Mouse (Mus musculus) thymus, postnatal 14 days (tissue): Measurements from ENCODE around the gene S100a6.
A peak's percentile ranks its signal among the peaks of the same experiment; 100 is the strongest.

ENCODE experiments used
- DNase-seq: peaks from one replicate; pipeline ENCODE4 v3.0.0; 2021

The S100a6 gene

DNA sequence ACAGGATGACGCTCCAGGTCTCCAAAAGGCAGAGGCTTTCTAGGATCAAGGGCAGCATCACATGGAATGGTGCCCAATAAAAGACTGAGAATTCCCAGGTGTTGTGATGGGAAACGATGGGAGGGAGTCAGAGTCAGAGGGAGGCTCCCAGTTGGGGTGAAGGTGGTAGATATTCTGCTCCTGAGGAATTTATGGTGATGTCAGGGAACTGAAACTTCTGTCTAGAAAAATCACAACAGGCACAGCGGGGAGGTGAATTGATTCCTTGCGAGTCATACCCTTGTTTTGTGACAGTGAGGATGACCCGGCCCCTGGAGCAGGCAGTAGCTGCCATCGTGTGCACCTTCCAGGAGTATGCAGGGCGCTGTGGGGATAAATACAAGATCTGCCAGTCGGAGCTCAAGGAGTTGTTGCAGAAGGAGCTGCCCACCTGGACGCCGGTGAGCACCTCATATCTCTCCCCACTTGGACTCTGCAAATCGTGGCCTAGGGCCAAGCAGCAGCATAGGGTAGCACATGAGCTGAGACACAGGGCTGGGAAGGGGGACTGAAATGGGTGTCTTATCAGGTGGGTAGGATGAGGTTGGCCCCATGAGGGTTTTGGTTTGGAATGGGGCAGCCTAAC lies 11.1 kb upstream of the S100a6 start, which contains the start of gene Gm42674:
Gene Gm42674 (plus strand): TSS at position 419 of the 625 bp plus-strand sequence.
- DNase-seq, result no peak

DNA sequence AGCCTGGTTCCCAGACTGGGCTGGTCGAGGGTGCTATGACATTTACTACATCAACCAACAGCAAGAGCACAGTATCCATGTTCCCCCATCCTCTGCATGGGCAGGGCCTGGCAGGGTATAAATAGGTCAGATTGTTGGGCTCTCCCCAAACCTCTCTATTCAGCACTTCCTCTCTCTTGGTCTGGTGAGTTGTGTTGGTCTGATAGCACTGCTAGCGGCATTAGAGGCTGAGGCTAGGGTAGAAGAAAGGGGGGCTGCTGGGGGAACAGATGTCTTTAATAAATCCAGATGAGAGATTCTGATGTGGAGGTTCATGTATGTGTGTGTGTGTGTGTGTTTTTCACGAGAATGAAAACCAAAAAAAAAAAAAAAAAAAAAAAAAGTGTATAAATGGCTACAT lies 9.1 kb upstream of the S100a6 start, which contains the start of gene S100a4:
Gene S100a4 (plus strand): TSS at position 149 of the 400 bp plus-strand sequence.
- DNase-seq, result no peak

- DNase-seq, result no peak
These were observed 8.3 kb upstream of the S100a6 start for GRCm38 (mm10) chr3:90604416-90604815.

DNA sequence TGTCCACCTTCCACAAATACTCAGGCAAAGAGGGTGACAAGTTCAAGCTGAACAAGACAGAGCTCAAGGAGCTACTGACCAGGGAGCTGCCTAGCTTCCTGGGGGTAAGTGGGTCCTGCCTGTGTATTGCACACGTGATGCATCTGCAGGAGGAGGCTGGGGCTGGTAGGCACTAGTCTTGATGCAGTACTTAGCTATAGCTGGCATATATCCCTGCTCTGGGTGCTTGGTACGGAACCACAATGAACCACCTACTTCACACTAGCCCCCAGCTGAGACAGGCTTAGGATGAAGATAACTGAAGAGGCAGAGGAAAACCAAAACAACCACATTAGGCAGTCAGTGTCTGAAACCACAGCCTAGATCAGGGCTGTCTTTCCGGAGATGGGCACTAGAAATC lies 7.6 kb upstream of the S100a6 start:
- no peak for DNase-seq

DNA sequence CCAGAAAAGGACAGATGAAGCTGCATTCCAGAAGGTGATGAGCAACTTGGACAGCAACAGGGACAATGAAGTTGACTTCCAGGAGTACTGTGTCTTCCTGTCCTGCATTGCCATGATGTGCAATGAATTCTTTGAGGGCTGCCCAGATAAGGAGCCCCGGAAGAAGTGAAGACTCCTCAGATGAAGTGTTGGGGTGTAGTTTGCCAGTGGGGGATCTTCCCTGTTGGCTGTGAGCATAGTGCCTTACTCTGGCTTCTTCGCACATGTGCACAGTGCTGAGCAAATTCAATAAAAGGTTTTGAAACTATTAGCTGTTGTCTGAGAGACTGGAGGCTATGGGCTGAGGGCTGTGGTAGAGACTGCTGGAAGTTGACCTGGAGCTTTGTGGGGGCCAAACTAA lies 6.9 kb upstream of the S100a6 start:
- DNase-seq, result no peak

DNA sequence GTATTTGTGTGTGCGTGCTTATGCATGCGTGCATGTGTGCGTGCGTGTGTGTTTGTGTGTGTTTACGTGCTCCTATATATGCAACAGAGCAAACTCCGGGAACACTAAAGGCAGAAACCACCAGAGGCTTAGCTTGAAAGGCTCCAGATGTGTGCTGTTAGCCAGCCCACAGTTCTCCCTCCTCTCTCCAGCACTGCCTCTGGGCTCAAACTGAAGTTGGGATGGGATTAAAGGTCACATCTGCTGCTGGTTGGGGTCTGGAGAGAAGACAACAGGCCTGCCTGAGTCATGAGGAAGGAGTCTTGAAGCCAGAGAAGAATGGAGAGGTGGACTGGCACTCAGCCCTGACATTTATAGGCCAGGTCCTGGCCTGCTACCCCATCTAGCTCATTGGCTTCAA lies 6.5 kb upstream of the S100a6 start:
- DNase-seq, result no peak

DNA sequence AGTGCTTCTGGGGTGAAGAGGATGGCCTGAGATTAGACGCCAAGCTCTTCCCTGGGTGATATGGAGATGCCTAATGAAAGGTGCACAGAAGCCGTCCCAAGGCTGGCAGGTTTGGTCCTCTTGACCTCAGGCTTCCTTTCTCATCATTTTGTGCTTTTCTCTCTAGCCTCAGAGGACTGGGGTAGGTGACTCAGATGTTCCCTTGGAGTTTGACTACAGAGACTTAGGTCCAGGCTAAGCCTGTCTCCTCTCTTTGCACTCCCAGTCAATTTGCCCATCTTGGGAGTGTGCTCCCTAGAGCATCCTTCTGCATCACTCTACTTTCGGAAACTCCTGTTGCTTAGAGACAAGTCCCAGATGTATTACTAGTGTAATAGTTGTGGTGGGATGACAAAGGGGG lies 5.3 kb upstream of the S100a6 start:
- no peak for DNase-seq

DNA sequence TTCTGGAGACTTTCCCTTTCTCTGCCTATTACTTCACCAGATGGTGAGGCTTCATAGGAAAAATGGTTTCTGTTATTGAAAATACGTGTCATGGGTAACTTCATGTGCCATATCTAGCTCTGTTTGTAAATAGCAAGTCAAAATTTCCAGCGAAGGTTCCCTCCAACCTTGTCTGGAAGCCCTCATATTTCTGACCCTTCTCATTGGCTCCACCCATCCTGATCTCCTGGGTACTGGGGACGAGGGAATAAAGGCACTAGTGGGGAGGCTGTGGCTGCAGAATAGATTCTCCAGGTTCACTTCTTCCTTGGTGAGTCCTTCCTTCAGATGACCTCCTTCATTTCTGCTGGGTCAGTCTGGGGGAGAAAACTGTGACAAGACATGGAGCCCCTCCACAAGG lies 4.5 kb upstream of the S100a6 start, which contains the start of gene S100a5:
Gene S100a5 (plus strand): TSS at position 301 of the 400 bp plus-strand sequence.
- no peak for DNase-seq

DNA sequence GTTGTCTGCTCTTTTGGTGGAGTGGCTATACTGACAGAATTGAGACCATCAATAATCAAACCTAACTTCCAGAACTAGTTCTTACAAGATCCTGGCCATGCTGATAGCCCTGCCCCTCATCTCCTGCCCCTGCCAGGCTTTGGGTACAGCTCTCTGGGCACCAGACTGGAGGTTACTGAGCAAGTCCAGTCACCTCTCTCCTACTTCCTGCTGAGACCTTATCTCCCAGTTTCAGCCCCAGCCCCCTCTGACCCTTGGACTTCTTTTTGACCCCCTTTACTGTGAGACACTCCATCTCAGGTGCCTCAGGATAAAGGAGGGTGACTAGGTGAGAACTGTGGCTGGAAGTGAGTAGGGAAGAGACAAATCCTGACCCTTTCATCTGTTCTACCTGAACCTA lies 3.6 kb upstream of the S100a6 start:
- no peak for DNase-seq

GRCm38 (mm10) chr3:90611494-90611893 lies 1.2 kb upstream of the S100a6 start:
- no peak for DNase-seq

DNA sequence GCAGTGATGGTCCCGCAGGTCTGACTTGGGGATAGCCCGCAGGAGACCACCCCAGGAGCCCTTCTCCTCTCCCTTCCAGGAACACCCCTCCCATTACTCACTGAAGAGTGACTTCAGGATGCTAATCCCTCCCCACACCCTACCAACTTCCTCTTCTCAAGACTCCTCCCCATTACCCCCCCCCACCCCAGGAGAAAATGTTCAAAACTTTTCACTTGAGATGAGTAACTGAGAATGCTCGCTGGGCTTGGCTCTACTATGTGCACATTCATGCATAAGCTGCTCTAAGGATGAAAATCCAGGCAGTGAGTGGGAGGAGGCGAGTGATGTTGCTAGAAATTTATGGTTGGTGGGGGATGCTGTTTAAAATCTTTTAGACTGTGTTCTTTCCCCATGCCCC lies 621 bp upstream of the S100a6 start:
- no peak for DNase-seq

- DNase-seq, result no peak
These were observed 922 bp downstream of the S100a6 start for GRCm38 (mm10) chr3:90613461-90614147.

DNA sequence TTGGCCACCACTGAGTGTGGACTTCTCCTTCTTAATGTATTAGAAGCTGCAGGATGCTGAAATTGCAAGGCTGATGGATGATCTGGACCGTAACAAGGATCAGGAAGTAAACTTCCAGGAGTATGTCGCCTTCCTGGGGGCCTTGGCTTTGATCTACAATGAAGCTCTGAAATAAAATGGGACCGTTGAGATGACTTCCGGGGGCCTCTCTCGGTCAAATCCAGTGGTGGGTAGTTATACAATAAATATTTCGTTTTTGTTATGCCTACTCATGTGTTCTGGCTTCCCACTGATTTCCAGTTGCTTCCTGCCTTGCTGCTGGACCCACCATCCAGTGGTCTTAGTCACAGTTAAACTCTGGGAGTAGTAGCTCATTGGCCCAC lies 1.5 kb downstream of the S100a6 start:
- DNase-seq, result no peak

DNA sequence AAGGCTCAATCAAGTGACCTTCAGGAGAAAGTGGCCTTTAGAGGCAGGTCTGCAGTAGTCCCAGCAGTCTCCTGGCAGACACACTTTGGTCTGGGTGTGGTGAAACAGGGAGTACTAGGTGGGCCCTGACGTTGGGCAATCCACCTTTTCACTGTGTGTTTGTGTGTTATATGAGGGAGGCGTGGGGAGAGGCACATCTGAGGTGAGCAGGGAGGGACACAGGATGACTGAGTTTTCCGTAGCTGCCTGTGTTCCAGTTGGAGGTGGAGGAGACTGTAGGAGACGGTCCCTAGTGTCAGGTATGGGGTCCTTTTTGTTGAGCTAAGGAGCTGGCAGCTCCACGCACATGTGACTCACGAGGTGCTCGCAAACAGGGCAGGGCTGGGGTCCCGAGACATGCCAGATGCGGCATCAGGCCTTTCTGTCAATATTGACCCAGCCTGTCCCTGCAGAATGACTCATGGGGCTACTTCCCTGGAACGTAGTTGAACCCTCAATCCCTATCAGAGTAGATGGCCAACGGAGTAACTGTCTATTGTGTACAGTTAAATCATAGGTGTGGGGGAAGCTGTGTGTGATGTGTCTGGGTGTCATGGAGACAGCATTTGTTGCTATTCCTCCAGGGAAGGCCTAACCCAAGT lies 2.0 kb downstream of the S100a6 start:
- DNase-seq, result no peak

DNA sequence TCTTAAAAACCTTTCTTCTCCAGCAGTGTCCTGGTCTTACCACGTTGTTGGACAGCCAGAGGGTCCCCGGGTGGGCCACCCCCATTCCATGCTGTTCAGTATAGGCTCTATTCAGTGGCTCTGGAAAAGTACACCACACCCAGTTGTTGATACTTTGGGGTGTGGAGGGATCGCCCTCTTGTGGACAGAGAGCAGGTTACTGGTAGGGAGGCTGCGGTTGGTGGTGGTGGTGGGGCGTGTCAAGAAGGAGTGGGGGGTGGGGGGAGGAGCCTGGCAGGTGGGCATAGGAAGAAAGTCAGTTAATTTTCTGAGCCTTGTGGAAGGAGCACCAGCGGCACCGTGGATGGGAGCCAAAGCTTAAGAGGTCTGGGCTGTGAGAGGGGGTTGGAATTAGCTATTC lies 2.7 kb downstream of the S100a6 start:
- peak; percentile 88 for DNase-seq

GRCm38 (mm10) chr3:90615911-90616310 lies 3.2 kb downstream of the S100a6 start:
- no peak for DNase-seq

- DNase-seq, result no peak
These were observed 4.9 kb downstream of the S100a6 start for GRCm38 (mm10) chr3:90617586-90617985.

DNA sequence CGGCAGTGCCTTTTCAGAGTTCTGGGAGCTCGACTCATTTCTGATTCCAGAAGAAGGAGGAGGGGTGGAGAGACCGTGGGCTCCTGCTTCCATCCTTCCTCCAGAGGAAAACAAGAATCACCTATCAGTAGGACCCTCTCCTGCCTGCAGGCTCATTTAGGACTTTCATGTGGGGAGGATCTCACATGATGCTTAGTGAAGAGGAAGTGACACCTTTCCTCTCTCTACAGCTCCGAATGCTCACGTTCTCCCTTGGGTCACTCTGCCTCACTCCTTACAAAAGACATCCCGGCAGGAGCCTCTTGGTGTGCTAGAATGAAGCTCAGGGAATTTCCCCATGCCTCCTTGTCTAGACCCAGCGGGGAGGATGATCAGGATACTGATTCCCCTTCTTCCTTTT lies 8.9 kb downstream of the S100a6 start:
- no peak for DNase-seq

DNA sequence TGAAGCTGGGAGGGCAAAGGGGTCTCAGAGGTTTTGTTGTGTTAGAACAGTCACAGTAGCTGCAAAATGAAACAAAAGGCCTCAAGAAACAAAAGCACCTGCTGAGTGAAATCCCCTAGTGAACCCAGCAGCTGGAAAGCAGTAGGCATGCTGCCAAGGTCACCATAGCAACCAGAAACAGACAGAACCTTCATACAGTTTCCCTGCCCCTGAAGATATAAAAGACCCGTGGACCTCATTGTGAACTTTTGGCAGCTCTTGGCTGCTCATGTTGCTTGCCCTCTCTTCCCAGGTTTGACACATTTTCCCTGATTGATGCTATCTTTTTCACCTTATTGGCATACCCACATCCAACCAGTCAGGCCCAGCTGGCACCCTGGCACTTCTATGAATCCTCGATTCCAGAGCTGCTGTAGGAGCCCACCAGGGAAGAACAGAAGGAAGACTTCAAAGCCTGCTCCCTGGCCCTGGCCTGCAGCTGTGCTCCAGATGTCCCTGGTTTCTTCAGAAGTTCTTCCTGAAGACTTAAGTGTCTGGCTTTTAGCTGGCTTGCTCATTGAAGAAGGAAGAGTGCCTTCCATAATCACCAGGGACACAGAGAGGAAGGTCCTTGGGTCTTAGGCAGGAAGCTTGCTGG lies 10.9 kb downstream of the S100a6 start:
- peak; percentile 58 for DNase-seq

DNA sequence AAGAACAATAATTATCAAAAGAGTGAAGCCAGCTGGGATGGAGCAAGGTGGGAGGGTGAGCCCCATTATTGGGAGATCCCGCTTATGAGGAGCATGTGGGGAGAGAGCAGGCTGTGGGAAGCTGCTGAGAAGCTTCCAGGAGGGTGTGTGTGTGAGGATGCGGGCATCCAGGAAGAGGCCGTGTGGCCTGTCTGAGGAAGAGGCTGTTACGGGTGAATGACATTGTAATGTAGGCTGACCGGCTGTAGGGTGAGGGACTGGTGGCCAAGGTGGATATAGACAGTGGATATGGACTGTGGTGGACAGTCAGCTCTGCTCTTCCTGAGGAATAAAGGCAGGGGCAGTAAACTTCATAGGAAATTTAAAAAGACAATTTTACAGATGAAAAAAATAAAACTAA lies 12.8 kb downstream of the S100a6 start:
- DNase-seq, result no peak

DNA sequence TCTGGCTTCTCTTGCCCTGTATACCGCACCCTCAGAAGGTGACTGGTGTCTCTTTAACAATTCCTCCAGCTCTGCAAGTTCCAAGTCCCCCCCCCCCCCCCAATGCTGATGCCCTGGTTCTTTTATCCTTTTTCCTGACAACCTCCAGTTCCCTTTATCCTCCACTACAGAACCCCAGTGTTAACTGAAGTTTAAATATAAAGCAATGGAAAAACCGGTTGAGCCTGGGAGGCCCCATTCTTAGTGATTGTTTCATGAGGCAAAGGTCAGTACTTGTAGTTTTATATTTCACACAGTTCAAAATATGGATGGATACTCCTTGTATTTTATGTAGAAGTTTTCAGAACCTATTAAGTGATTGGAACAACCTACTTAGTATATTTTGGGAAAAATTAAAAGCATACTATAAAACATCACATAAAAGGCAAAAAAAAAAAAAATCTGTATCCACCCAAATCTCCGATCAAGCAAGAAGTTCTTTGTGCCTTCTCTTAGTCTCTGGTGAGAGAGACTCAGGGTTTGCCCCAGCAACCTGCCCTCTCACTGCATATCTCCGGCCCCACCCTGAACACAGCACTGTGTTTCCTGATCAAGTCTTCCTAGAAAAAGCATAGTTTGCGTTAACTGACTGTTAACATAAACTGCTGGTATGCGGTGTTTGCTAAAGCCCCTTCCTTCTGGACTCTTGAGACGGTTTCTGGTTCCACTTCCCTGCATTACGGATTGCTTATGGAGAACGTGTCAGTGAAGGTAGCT lies 13.8 kb downstream of the S100a6 start:
- DNase-seq, result no peak

- no peak for DNase-seq
These were observed 14.7 kb downstream of the S100a6 start for GRCm38 (mm10) chr3:90627366-90627765.

GRCm38 (mm10) chr3:90627807-90628206 lies 15.1 kb downstream of the S100a6 start:
- DNase-seq, result no peak
